Mouse (Mus musculus) myocyte (in vitro differentiated cells): ENCODE results near the gene Specc1l. TPM values are rescaled to one million over a fixed set of nuclear protein-coding genes. Genes with fewer than 3 reads are reported as not detected.

Source experiments
- H3K27me3 ChIP-seq: one replicate; pipeline ENCODE4 v1.6.1; 2011; ENCODE audit not compliant: control insufficient read depth, insufficient read depth, insufficient read length
- H3K36me3 ChIP-seq: one replicate; pipeline ENCODE4 v1.6.1; 2011; ENCODE audit not compliant: control insufficient read depth, insufficient read depth
- H3K4me2 ChIP-seq: one replicate; pipeline ENCODE4 v1.6.1; 2011; ENCODE audit warnings: low read depth, control low read depth
- H3K4me3 ChIP-seq: one replicate; pipeline ENCODE4 v1.5.1; 2011; ENCODE audit warnings: mild to moderate bottlenecking, control low read depth, moderate library complexity
- H3K79me2 ChIP-seq: one replicate; pipeline ENCODE4 v1.6.1; 2011; ENCODE audit not compliant: control insufficient read depth, insufficient read depth
- H3ac ChIP-seq: one replicate; pipeline ENCODE4 v1.6.1; 2011; ENCODE audit not compliant: control insufficient read depth, insufficient read length
- CEBPB ChIP-seq: IDR thresholded peaks from 2 replicates; pipeline ENCODE4 v1.6.1; 2011; ENCODE audit warnings: mild to moderate bottlenecking, moderate library complexity; ENCODE audit not compliant: poor library complexity, insufficient read depth, severe bottlenecking
- E2F4 ChIP-seq: IDR thresholded peaks from one replicate; pipeline ENCODE4 v1.6.1; 2011; ENCODE audit warnings: mild to moderate bottlenecking, control low read depth, moderate library complexity; ENCODE audit not compliant: insufficient read depth
- MAX ChIP-seq: IDR thresholded peaks from one replicate; pipeline ENCODE4 v1.6.1; 2011; ENCODE audit warnings: low read depth, mild to moderate bottlenecking, control low read depth
- MYOD1 ChIP-seq, 3 experiments: IDR thresholded peaks; one replicate each; pipeline ENCODE4 v1.6.1; 2011; ENCODE audit warnings: control low read depth in 2 of 3, low read depth in 2 of 3, mild to moderate bottlenecking in 2 of 3, moderate library complexity in 1 of 3; ENCODE audit not compliant: insufficient read length in 2 of 3, control insufficient read depth in 1 of 3
- MYOG ChIP-seq, 3 experiments: IDR thresholded peaks; one replicate each; pipeline ENCODE4 v1.6.1; 2011; ENCODE audit warnings: control low read depth in 2 of 3, low read depth in 2 of 3, mild to moderate bottlenecking in 2 of 3; ENCODE audit not compliant: insufficient read length in 2 of 3, control insufficient read depth in 1 of 3, insufficient read depth in 1 of 3
- POLR2A ChIP-seq: IDR thresholded peaks from one replicate; pipeline ENCODE4 v1.6.1; 2011; ENCODE audit warnings: low read depth, mild to moderate bottlenecking, control low read depth, moderate library complexity; ENCODE audit not compliant: insufficient read length
- POLR2AphosphoS2 ChIP-seq: IDR thresholded peaks from one replicate; pipeline ENCODE4 v1.6.1; 2011; ENCODE audit warnings: low read depth, control low read depth; ENCODE audit not compliant: insufficient read length
- REST ChIP-seq: IDR thresholded peaks from one replicate; pipeline ENCODE4 v1.6.1; 2011; ENCODE audit warnings: mild to moderate bottlenecking, control low read depth, moderate library complexity; ENCODE audit not compliant: insufficient read depth, insufficient read length
- SRF ChIP-seq: IDR thresholded peaks from one replicate; pipeline ENCODE4 v1.6.1; 2011; ENCODE audit warnings: low read depth; ENCODE audit not compliant: control insufficient read depth, insufficient read length
- TCF12 ChIP-seq: IDR thresholded peaks from one replicate; pipeline ENCODE4 v1.6.1; 2011; ENCODE audit warnings: mild to moderate bottlenecking, control low read depth; ENCODE audit not compliant: poor library complexity, insufficient read depth, severe bottlenecking
- TCF3 ChIP-seq: IDR thresholded peaks from one replicate; pipeline ENCODE4 v1.6.1; 2011; ENCODE audit warnings: low read depth, control low read depth; ENCODE audit not compliant: insufficient read length
- USF1 ChIP-seq: IDR thresholded peaks from one replicate; pipeline ENCODE4 v1.6.1; 2011; ENCODE audit warnings: low read depth, mild to moderate bottlenecking, control low read depth, moderate library complexity
- polyA plus RNA-seq: library from polyadenylated mRNA; unstranded; fragments of >200 nt; fragmentation: generic; extraction: Trizol; gene quantifications from one replicate; pipeline ENCODE4 v1.2.1, GENCODE M21; 2012; ENCODE audit warnings: missing spikeins

Specc1l gene
- polyA plus RNA-seq, 1 experiment, result 20.4 TPM

- peaks cover 8% of the 10 kb centered on the region for H3K36me3 ChIP-seq
- TF ChIP-seq USF1, result no peak
- peaks cover 6% of the 10 kb centered on the region for H3K27me3 ChIP-seq
- no peak overlapping the region for H3ac ChIP-seq
- no peaks in the 10 kb centered on the region for H3K79me2 ChIP-seq
- H3K4me2 ChIP-seq, result no peak overlapping the region
- H3K4me3 ChIP-seq, result no peak overlapping the region
These were observed 103.9 kb downstream of the Specc1l start for GRCm38 (mm10) chr10:75315756-75316155.

- peak overlapping the region; percentile 75 for H3K4me2 ChIP-seq
- peaks cover 6% of the 10 kb centered on the region for H3K27me3 ChIP-seq
- peak overlapping the region; percentile 13 for H3K4me3 ChIP-seq
- no peak overlapping the region for H3ac ChIP-seq
- H3K79me2 ChIP-seq, result no peaks in the 10 kb centered on the region
- peaks cover 4% of the 10 kb centered on the region for H3K36me3 ChIP-seq
- no peak for TF ChIP-seq TCF12
- TF ChIP-seq POLR2AphosphoS2, result no peak
- no peak for TF ChIP-seq TCF3
- TF ChIP-seq REST, result no peak
These were observed 104.6 kb downstream of the Specc1l start for GRCm38 (mm10) chr10:75316472-75316871.

GRCm38 (mm10) chr10:75316872-75316907 lies 104.8 kb downstream of the Specc1l start, which contains the start of gene Adora2a:
Adora2a (plus strand) TSS chr10:75316877.
- Histone ChIP-seq H3K79me2 (no peaks in the 10 kb centered on the region), H3K27me3 (peaks cover 6% of the 10 kb centered on the region), H3K4me2 (peak within 1 kb of the TSS; percentile 75), H3K36me3 (peaks cover 4% of the 10 kb centered on the region), H3K4me3 (peak within 1 kb of the TSS; percentile 13), H3ac (no peak within 1 kb of the TSS)
- TF ChIP-seq POLR2AphosphoS2 (no peak), TCF3 (no peak), SRF (no peak), POLR2A (no peak), USF1 (no peak), MAX (no peak), E2F4 (no peak), CEBPB (no peak), REST (no peak), MYOD1 (IDR thresholded peaks at IDR 0.05; ENCODE audit: control insufficient read depth in 1 of 3, insufficient read length in 2 of 3, low read depth in 2 of 3) (no peak), TCF12 (no peak), MYOG (IDR thresholded peaks at IDR 0.05; ENCODE audit: control insufficient read depth in 1 of 3, insufficient read depth in 1 of 3, insufficient read length in 2 of 3, low read depth in 2 of 3) (no peak)

GRCm38 (mm10) chr10:75316908-75317761 lies 105.3 kb downstream of the Specc1l start:
- Histone ChIP-seq H3K79me2 (no peaks in the 10 kb centered on the region), H3K4me2 (peak overlapping the region; percentile 75), H3K4me3 (peak overlapping the region; percentile 13), H3K27me3 (peaks cover 6% of the 10 kb centered on the region), H3ac (no peak overlapping the region), H3K36me3 (peaks cover 4% of the 10 kb centered on the region)
- TF ChIP-seq POLR2AphosphoS2, result peak; percentile 42
- no peak for TF ChIP-seq CEBPB
- TF ChIP-seq POLR2A, result no peak
- TF ChIP-seq MYOG (IDR thresholded peaks at IDR 0.05; ENCODE audit: control insufficient read depth in 1 of 3, insufficient read depth in 1 of 3, insufficient read length in 2 of 3, low read depth in 2 of 3), result no peak
- TF ChIP-seq TCF3, result no peak

- no peak overlapping the region for H3K4me3 ChIP-seq
- peaks cover 6% of the 10 kb centered on the region for H3K27me3 ChIP-seq
- no peak overlapping the region for H3K4me2 ChIP-seq
- H3K79me2 ChIP-seq, result no peaks in the 10 kb centered on the region
- no peaks in the 10 kb centered on the region for H3K36me3 ChIP-seq
- TF ChIP-seq USF1, result no peak
- no peak overlapping the region for H3ac ChIP-seq
These were observed 106.3 kb downstream of the Specc1l start for GRCm38 (mm10) chr10:75318206-75318605.

- TF ChIP-seq TCF12 (no peak), POLR2A (no peak), E2F4 (no peak), TCF3 (no peak), USF1 (no peak), MYOD1 (IDR thresholded peaks at IDR 0.05; ENCODE audit: control insufficient read depth in 1 of 3, insufficient read length in 2 of 3, low read depth in 2 of 3) (no peak), MYOG (IDR thresholded peaks at IDR 0.05; ENCODE audit: control insufficient read depth in 1 of 3, insufficient read depth in 1 of 3, insufficient read length in 2 of 3, low read depth in 2 of 3) (no peak), MAX (no peak), SRF (no peak), CEBPB (no peak), REST (no peak), POLR2AphosphoS2 (no peak)
- H3K79me2 ChIP-seq, result no peaks in the 10 kb centered on the region
- no peaks in the 10 kb centered on the region for H3K36me3 ChIP-seq
- peaks cover 6% of the 10 kb centered on the region for H3K27me3 ChIP-seq
- H3K4me3 ChIP-seq, result no peak overlapping the region
- no peak overlapping the region for H3ac ChIP-seq
- H3K4me2 ChIP-seq, result no peak overlapping the region
These were observed 108.4 kb downstream of the Specc1l start for GRCm38 (mm10) chr10:75320321-75320720.
